Comparison of ENCODE assay signal across 8 mouse cellular contexts in genomic region chr15:101339537-101339936, GRCm38 (mm10). TPM values are rescaled to one million over a fixed set of nuclear protein-coding genes. Genes with fewer than 3 reads are reported as not detected.
DNase-seq lines count a peak whose midpoint lies in the region; ATAC-seq and TF ChIP-seq lines count a peak whose summit lies in the region.

No protein-coding gene starts in this region.

- peak; percentile 77 for ATAC-seq in megakaryocyte progenitor cell, adult 5-6 weeks (replicated peaks; ENCODE audit: poor library complexity)

- H3K4me3 ChIP-seq in left cerebral cortex, adult 2 months, result no peak overlapping the region

- peak; percentile 73 for TF ChIP-seq CTCF in left cerebral cortex, adult 2 months (IDR thresholded peaks at IDR 0.05)

- peak; percentile 85 for DNase-seq in R1 (ENCODE audit: low read depth, low spot score)
- peak; percentile 91 to 93 for DNase-seq in cerebellum, postnatal 36 days
- DNase-seq in gastrocnemius, adult 8-10 months (ENCODE audit: low spot score in 2 of 2), result peak; percentile 75 to 81
- DNase-seq in hindlimb bud, embryonic 11.5 days (ENCODE audit: extremely low spot score, low read depth, low spot score), result peak; percentile 60
- peak; percentile 84 to 87 for DNase-seq in left cerebral cortex, adult 2 months (ENCODE audit: extremely low spot score in 1 of 2, low spot score in 2 of 2)
- peak; percentile 95 for DNase-seq in right cerebral cortex, postnatal 14 days
- DNase-seq in urinary bladder, postnatal 14 days (ENCODE audit: low spot score), result peak; percentile 94

- no peak overlapping the region for H3K27ac ChIP-seq in left cerebral cortex, adult 2 months

- intact Hi-C loops in left cerebral cortex, adult 2 months (cut with DNase I), result loop anchor here (1.0 to 5.0 kb wide), 4 partner anchors 158 to 728 kb away; no protein-coding TSS in a partner anchor

RNA-seq across cellular contexts. Expression of gene Krt80, which starts 30.4 kb away (rescaled TPM):
- total RNA-seq in gastrocnemius, adult 8-10 months (2022), result 1 to 10 TPM; 1.1 to 3.4 (median 2.5) TPM
- total RNA-seq in left cerebral cortex, adult 2 months (2021), result 1 to 10 TPM; 2.9 to 3.9 TPM
- 1.8 and 3.1 TPM in 2 replicates for total RNA-seq in megakaryocyte progenitor cell, adult 5-6 weeks (2015)
- 0.57 and 0.83 TPM in 2 replicates for total RNA-seq in megakaryocyte progenitor cell, adult 5-6 weeks (2017)

RNA-seq across cellular contexts. Expression of gene 6030408B16Rik, which starts 46.5 kb away (rescaled TPM):
- total RNA-seq in gastrocnemius, adult 8-10 months (2022), result not detected
- total RNA-seq in left cerebral cortex, adult 2 months (2021), result under 1 TPM; 0.30 to 0.41 TPM
- total RNA-seq in megakaryocyte progenitor cell, adult 5-6 weeks (2015), result not detected in 2 replicates
- total RNA-seq in megakaryocyte progenitor cell, adult 5-6 weeks (2017), result not detected in 2 replicates

RNA-seq across cellular contexts. Expression of gene Atg101, which starts 55.5 kb away (rescaled TPM):
- 10 to 100 TPM; 28.6 to 35.4 (median 31.8) TPM for total RNA-seq in gastrocnemius, adult 8-10 months (2022)
- total RNA-seq in left cerebral cortex, adult 2 months (2021), result 10 to 100 TPM; 41.9 to 44.5 TPM
- 7.9 and 13.1 TPM in 2 replicates for total RNA-seq in megakaryocyte progenitor cell, adult 5-6 weeks (2015)
- 58.6 and 63.5 TPM in 2 replicates for total RNA-seq in megakaryocyte progenitor cell, adult 5-6 weeks (2017)
